Mouse (Mus musculus): ENCODE measurements around the gene Cdt1.

DNA sequence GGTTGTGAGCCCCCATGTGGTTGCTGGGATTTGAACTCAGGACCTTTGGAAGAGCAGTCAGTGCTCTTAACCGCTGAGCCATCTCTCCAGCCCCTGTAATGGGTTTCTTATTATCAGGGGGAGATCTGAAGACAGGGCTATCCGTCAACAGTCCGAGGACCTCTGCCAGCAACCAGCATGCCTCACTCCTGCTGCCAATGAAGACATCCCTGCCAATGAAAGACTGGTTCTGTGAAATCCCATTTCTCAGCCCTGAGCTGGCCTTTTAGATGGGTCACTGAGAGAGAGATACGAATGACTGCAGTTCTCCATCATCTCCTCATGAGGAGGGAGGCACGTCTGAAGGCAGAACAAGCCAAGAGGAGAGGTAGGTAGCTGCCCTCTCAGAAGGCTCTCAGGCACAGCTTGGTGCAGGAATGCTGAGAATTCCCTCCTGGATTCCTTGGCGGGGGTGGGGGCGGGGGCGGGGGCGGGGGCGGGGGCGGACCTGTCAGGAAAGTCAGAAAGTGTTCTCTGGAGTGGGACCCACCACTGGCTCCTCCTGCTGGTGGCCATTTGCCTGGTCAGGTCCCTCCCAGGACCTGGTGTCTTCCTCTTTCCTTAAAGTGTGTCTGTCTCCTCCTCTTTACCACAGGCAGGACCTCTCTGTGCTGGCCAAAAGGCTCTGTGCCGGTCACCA lies 9.0 kb upstream of the Cdt1 start:
- no peak for TF ChIP-seq CTCF (IDR thresholded peaks at IDR 0.05; ENCODE audit: extremely low read depth, insufficient read depth, insufficient read length, insufficient replicate concordance)
- no peak for TF ChIP-seq POLR2A (IDR thresholded peaks at IDR 0.05; ENCODE audit: low read depth, low read length)

All from spleen, adult 2 months (tissue).